In the genomic region with DNA sequence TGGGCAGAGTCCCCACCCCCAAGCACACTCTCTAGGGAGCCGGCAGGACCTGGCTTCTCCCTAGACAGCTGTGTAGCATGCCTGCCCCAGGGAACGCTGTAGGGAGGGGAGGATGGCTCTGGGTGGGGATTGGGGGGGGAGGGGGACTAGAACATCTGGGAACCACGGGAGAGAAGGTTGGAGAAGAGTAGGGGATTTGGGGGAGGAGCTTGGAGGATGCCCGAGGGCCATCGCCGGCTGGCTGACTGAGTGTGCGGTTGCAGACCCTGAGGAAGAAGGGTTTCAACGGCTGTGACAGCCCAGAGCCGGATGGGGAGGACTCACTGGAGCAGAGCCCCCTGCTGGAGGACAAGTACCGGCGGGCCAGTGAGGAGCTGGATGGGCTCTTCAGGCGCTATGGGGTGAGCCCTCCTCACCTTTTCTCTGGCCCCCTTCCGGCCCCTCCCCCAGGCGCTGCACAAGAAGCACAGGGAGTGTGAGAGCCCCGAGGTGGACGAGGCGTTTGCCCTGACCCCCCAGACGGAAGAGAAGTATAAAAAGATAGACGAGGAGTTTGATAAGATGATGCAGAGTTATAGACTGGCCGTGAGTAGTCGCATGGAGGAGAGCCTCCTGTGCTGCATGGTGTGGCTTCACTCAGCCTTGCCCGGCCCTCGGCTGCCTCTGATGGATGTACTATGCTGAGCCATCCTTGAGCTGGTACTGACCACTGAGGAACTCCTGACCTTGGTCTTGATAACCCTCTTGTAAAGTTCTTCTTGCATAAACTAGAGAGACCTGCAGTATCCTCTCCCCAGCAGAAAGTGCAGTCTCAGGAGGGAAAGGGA, we compare ENCODE assay signal across 8 mouse cellular contexts. TPM values are rescaled to one million over a fixed set of nuclear protein-coding genes. Genes with fewer than 3 reads are reported as not detected.
A peak's percentile ranks its signal among the peaks of the same experiment; 100 is the strongest.
DNase-seq lines count a peak whose midpoint lies in the region; ATAC-seq lines count a peak whose summit lies in the region.

No protein-coding gene starts in this region.

- peak; percentile 71 for ATAC-seq in kidney, embryonic 16.5 days (ENCODE audit: low FRiP score, low TSS enrichment)
- peak; percentile 80 for ATAC-seq in granulocyte monocyte progenitor cell, adult 5-6 weeks (replicated peaks; ENCODE audit: poor library complexity, severe bottlenecking)
- peak; percentile 80 for ATAC-seq in midbrain, embryonic 12.5 days (ENCODE audit: low FRiP score, low read depth)

- H3K4me3 ChIP-seq in kidney, embryonic 16.5 days (ENCODE audit: low read length): no peak overlapping the region
- H3K4me3 ChIP-seq in limb, embryonic 10.5 days: peak overlapping the region; percentile 21; the same call in 1 of the 2 replicates
- no peak overlapping the region for H3K4me3 ChIP-seq in midbrain, embryonic 12.5 days

- H3K27ac ChIP-seq in kidney, embryonic 16.5 days (ENCODE audit: low read length): no peak overlapping the region
- peak overlapping the region; percentile 61 for H3K27ac ChIP-seq in limb, embryonic 10.5 days
- H3K27ac ChIP-seq in midbrain, embryonic 12.5 days (replicated peaks): 0 out of 2 replicates have a peak overlapping the region, but pooled peaks have one; percentile 20

- peaks cover 8% of the 10 kb centered on the region; the same call in 1 of the 2 replicates for H3K4me1 ChIP-seq in kidney, embryonic 16.5 days (ENCODE audit: insufficient read depth, low read length)
- peaks cover 16% of the 10 kb centered on the region for H3K4me1 ChIP-seq in limb, embryonic 10.5 days
- H3K4me1 ChIP-seq in midbrain, embryonic 12.5 days: peaks cover 11% of the 10 kb centered on the region

- no peak overlapping the region for H3K9ac ChIP-seq in kidney, embryonic 16.5 days (replicated peaks; ENCODE audit: low read length)
- H3K9ac ChIP-seq in midbrain, embryonic 12.5 days (replicated peaks): no peak overlapping the region

- H3K36me3 ChIP-seq in kidney, embryonic 16.5 days (ENCODE audit: insufficient read depth, low read length): peaks cover 62% of the 10 kb centered on the region
- H3K36me3 ChIP-seq in limb, embryonic 10.5 days: peaks cover 79% of the 10 kb centered on the region
- peaks cover 67% of the 10 kb centered on the region for H3K36me3 ChIP-seq in midbrain, embryonic 12.5 days

- no peak for DNase-seq in kidney, adult 9 months
- peak; percentile 48 to 68 for DNase-seq in adrenal gland, postnatal 36 days
- DNase-seq in limb, embryonic 10.5 days (ENCODE audit: low spot score): peak; percentile 76
- DNase-seq in thymus, postnatal 14 days: peak; percentile 83
- DNase-seq in layer of hippocampus, adult 18-20 months (ENCODE audit: low spot score in 2 of 2): no peak

- H3K9me3 ChIP-seq in kidney, embryonic 16.5 days (ENCODE audit: low read length): no peaks in the 10 kb centered on the region
- no peaks in the 10 kb centered on the region for H3K9me3 ChIP-seq in limb, embryonic 10.5 days (replicated peaks)
- H3K9me3 ChIP-seq in midbrain, embryonic 12.5 days: no peaks in the 10 kb centered on the region

- 20% methylated on average over 23 of the region's 23 CpGs for WGBS in kidney, embryonic 16.5 days
- 18% methylated on average over 23 of the region's 23 CpGs for WGBS in limb, embryonic 10.5 days
- WGBS in midbrain, embryonic 12.5 days: 14% methylated on average over 23 of the region's 23 CpGs

- H3K4me2 ChIP-seq in kidney, embryonic 16.5 days (replicated peaks; ENCODE audit: low read depth, low read length): no peak overlapping the region
- 0 out of 2 replicates have a peak overlapping the region, but pooled peaks have one; percentile 0 for H3K4me2 ChIP-seq in midbrain, embryonic 12.5 days (replicated peaks)

- no peaks in the 10 kb centered on the region for H3K27me3 ChIP-seq in kidney, embryonic 16.5 days (ENCODE audit: insufficient read depth, low read length)
- H3K27me3 ChIP-seq in limb, embryonic 10.5 days (ENCODE audit: low read depth, poor library complexity, severe bottlenecking): no peaks in the 10 kb centered on the region
- H3K27me3 ChIP-seq in midbrain, embryonic 12.5 days: no peaks in the 10 kb centered on the region

RNA-seq across cellular contexts. Expression of a gene that starts 15.8 kb away (rescaled TPM):
- 16.9 and 20.2 TPM in 2 replicates for polyA plus RNA-seq in kidney, embryonic 16.5 days (2015; fragmentation: Nextera tagmentation; extraction: Ambion mirVana)
- total RNA-seq in adrenal gland, postnatal 36 days (2021): 10 to 100 TPM; 85.1 to 99.4 TPM
- 119 and 132 TPM in 2 replicates for total RNA-seq in granulocyte monocyte progenitor cell, adult 5-6 weeks (2014; fragmentation: Nextera tagmentation)
- total RNA-seq in granulocyte monocyte progenitor cell, adult 5-6 weeks (2017): 42.4 and 52.4 TPM in 2 replicates
- polyA plus RNA-seq in limb, embryonic 10.5 days (2016; fragmentation: Nextera tagmentation; extraction: Ambion mirVana): 12.3 and 14.0 TPM in 2 replicates
- polyA plus RNA-seq in midbrain, embryonic 12.5 days (2016; fragmentation: Nextera tagmentation; extraction: Ambion mirVana): 15.1 and 17.6 TPM in 2 replicates
- total RNA-seq in layer of hippocampus, adult 18-20 months (2021): 100 to 1,000 TPM; 194 to 205 TPM

Comparison
In these comparisons a context has a peak if more than half of its experiments do, and no peak if none do; other contexts are left out.
1. DNase-seq: peak in adrenal gland, postnatal 36 days (2 of 2), limb, embryonic 10.5 days (single experiment) and thymus, postnatal 14 days (single experiment); none in kidney, adult 9 months (single experiment) and layer of hippocampus, adult 18-20 months (0 of 2).
2. Peak in every context shown above with its lines, with median percentiles within 50 percentile points of each other: ATAC-seq.